Mouse (Mus musculus) neutrophil, adult 5-6 weeks (primary cell): ENCODE measurements around the gene Kifc5b. TPM values are rescaled to one million over a fixed set of nuclear protein-coding genes. Genes with fewer than 3 reads are reported as not detected.
"Not testable (repeated sequence)": the region's sequence is repeated elsewhere in the genome, so short reads cannot be mapped to it uniquely, and the experiment has no call there.

ENCODE experiments used
- ATAC-seq: fragments of 151-379, 151-347 bp; 2 replicates; pipeline ENCODE4 v1.8.0; 2017; ENCODE audit warnings: mild to moderate bottlenecking, moderate TSS enrichment; ENCODE audit not compliant: insufficient number of reproducible peaks, poor library complexity, low FRiP score, severe bottlenecking; ENCODE audit errors: extremely low read depth
- total RNA-seq: library from RNA; stranded (forward); fragments of 200-1000 nt; gene quantifications from 2 replicates; pipeline ENCODE4 v1.2.3, GENCODE M21; 2017

The Kifc5b gene
- total RNA-seq, 1 experiment from 2014 or later, result 6.8 TPM

GRCm38 (mm10) chr17:26915248-26915647, 1.6 kb upstream of the Kifc5b start:
- ATAC-seq, result no peak

- ATAC-seq, result not testable (repeated sequence)
Observed at GRCm38 (mm10) chr17:26917560-26917959, 669 bp downstream of the Kifc5b start.

- ATAC-seq, result no peak
Observed at GRCm38 (mm10) chr17:26918343-26918742, 1.5 kb downstream of the Kifc5b start.

GRCm38 (mm10) chr17:26919516-26919915, 2.6 kb downstream of the Kifc5b start:
- not testable (repeated sequence) for ATAC-seq

GRCm38 (mm10) chr17:26922368-26922767, 5.5 kb downstream of the Kifc5b start:
- not testable (repeated sequence) for ATAC-seq

- ATAC-seq, result not testable (repeated sequence)
Observed at GRCm38 (mm10) chr17:26925414-26925813, 8.5 kb downstream of the Kifc5b start.

- not testable (repeated sequence) for ATAC-seq
Observed at GRCm38 (mm10) chr17:26931795-26932194, 14.9 kb downstream of the Kifc5b start.

GRCm38 (mm10) chr17:26932839-26933398, 16.0 kb downstream of the Kifc5b start, which contains the start of gene Phf1:
Phf1 (plus strand) TSS chr17:26933052.
- ATAC-seq, result peak; percentile 86

- ATAC-seq, result no peak
Observed at GRCm38 (mm10) chr17:26933419-26933818, 16.5 kb downstream of the Kifc5b start.

- ATAC-seq, result no peak
Observed at GRCm38 (mm10) chr17:26933885-26934827, 17.3 kb downstream of the Kifc5b start.

GRCm38 (mm10) chr17:26935027-26935426, 18.1 kb downstream of the Kifc5b start:
- ATAC-seq, result no peak

- ATAC-seq, result no peak
Observed at GRCm38 (mm10) chr17:26936453-26936852, 19.6 kb downstream of the Kifc5b start.

- no peak for ATAC-seq
Observed at GRCm38 (mm10) chr17:26936921-26937695, 20.2 kb downstream of the Kifc5b start.

GRCm38 (mm10) chr17:26937883-26938695, 21.2 kb downstream of the Kifc5b start:
- ATAC-seq, result no peak

GRCm38 (mm10) chr17:26938731-26939130, 21.8 kb downstream of the Kifc5b start:
- no peak for ATAC-seq

GRCm38 (mm10) chr17:26939178-26939972, 22.5 kb downstream of the Kifc5b start, which contains the start of gene Cuta:
Cuta (minus strand) TSS chr17:26939569.
- ATAC-seq, result peak; percentile 89

- ATAC-seq, result no peak
Observed at GRCm38 (mm10) chr17:26939973-26940300, 23.0 kb downstream of the Kifc5b start.
